10 mouse cellular contexts compared by ENCODE assay signal in genomic region chr16:5371175-5371893, GRCm38 (mm10).
"Had no signal": no experiment of that assay in that cellular context is flagged by ENCODE, and none has a peak within 500 bp of the region (broad histone marks: within the 10 kb centered on the region; RNA-seq: fewer than 3 reads in every experiment).

No protein-coding gene starts in this region.

- DNase-seq: kidney, adult 9 months; kidney, postnatal 36 days; lung, adult 2 months; lung, postnatal 36 days had no signal

- H3K27ac ChIP-seq: kidney, postnatal 0 days; limb, embryonic 10.5 days; liver, embryonic 15.5 days; midbrain, embryonic 15.5 days; neural tube, embryonic 12.5 days; stomach, postnatal 0 days had no signal

- H3K4me3 ChIP-seq: limb, embryonic 10.5 days; liver, embryonic 15.5 days; midbrain, embryonic 15.5 days; neural tube, embryonic 12.5 days had no signal

- H3K4me1 ChIP-seq: liver, embryonic 15.5 days; midbrain, embryonic 15.5 days; neural tube, embryonic 12.5 days had no signal
